Mouse (Mus musculus): ENCODE measurements at regions not wholly inside any gene's neighbourhood (a gene's known extent, or its start where the extent isn't known, plus 50 kb on each side); places are given as distances from the start of the nearest gene placed in this dataset.

DNA sequence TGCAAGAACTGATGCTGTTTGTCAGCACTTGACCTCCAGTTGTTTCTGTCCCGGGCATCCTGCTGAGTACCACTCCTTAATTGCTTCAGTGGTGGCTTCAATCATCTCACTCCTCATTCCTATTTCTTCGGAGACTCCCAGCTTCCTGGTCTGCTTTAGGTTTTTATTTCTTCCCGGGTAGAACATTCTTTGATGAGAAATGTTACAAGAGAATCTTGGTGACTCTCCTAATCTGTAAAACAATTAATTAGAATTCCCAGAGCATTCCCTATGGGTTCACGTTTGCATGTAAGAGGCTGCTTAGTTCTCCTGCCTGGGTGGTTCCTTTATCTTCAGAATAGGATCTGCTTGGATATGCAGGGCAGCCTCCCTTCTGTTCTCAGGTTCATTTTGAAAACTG, 245.1 kb downstream of the 1700009N14Rik start:
- Histone ChIP-seq H3K27ac (ENCODE audit: insufficient read depth, low read length) (no peak overlapping the region), H3K4me3 (ENCODE audit: insufficient read depth, low read length) (no peak overlapping the region), H3K4me1 (ENCODE audit: control insufficient read depth, insufficient read depth, low read length) (no peaks in the 10 kb centered on the region)
- TF ChIP-seq CTCF (IDR thresholded peaks at IDR 0.05; ENCODE audit: extremely low read depth, insufficient read depth, low read length) (no peak), POLR2A (IDR thresholded peaks at IDR 0.05; ENCODE audit: extremely low read depth, insufficient read depth, low read length) (no peak)

DNA sequence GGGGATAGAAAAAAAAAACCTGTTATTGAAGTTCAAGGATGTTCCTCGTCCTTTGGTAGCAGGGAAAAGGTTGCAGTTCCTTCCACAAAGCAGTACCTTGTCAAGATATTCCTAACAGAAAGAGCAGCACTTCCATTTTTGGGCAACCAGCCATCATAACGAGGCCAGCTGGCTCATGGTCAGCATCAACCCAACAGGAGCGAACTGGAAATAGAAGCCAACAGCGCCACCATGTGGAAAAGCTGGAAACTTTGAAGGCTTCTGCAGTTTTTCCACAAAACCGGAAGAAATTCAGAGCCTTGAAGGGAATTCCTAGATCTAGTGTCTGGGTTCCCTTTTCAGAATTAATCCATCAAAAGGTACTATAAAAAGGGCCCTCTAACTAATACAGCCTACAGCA, 247.5 kb downstream of the 1700009N14Rik start:
- Histone ChIP-seq H3K27ac (ENCODE audit: insufficient read depth, low read length) (no peak overlapping the region), H3K4me1 (ENCODE audit: control insufficient read depth, insufficient read depth, low read length) (no peaks in the 10 kb centered on the region), H3K4me3 (ENCODE audit: insufficient read depth, low read length) (no peak overlapping the region)
- TF ChIP-seq POLR2A (IDR thresholded peaks at IDR 0.05; ENCODE audit: extremely low read depth, insufficient read depth, low read length): no peak
- peak; percentile 71 for TF ChIP-seq CTCF (IDR thresholded peaks at IDR 0.05; ENCODE audit: extremely low read depth, insufficient read depth, low read length)

DNA sequence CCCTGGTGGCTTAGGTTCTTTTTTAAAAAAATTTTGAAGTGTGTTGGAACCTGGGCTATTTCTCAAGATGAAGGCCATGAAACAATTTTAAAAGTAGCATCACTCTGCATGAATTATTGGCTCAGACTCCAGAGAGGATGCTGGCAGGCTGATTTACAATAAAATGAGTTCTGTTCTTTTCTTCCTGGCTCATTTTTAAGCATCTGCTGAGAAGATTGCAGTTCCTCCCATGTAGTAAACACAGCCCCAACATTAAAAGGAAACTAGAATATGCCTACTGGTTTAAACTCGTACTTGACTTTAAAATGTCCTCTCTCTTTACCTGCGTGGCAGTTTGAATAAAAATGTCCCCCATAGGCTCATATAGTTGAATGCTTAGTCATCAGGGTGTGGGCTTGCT, 249.3 kb downstream of the 1700009N14Rik start:
- TF ChIP-seq POLR2A (IDR thresholded peaks at IDR 0.05; ENCODE audit: extremely low read depth, insufficient read depth, low read length): no peak
- TF ChIP-seq CTCF (IDR thresholded peaks at IDR 0.05; ENCODE audit: extremely low read depth, insufficient read depth, low read length): no peak
- no peak overlapping the region for H3K27ac ChIP-seq (ENCODE audit: insufficient read depth, low read length)
- H3K4me1 ChIP-seq (ENCODE audit: control insufficient read depth, insufficient read depth, low read length): no peaks in the 10 kb centered on the region

DNA sequence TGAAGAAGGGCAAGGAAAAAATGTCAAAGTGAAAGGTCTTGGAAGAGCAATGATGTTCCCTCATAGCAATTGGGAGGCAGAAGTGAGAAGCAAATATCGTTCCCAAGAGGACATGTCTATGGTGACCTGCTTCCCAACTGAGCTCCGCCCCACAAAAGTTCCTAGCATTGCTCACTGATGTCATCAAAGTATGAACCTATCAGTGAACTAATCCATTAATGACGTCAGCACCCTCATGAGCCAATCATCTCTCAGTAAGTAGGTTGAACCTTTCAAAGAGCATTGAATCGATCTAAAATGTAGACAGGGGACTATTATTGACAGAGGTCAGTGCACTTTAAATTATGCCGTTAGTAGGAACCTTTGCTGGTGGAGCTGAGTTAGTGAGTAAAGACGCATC, 267.4 kb downstream of the 1700009N14Rik start:
- Histone ChIP-seq H3K4me1 (ENCODE audit: control insufficient read depth, insufficient read depth, low read length) (no peaks in the 10 kb centered on the region), H3K4me3 (ENCODE audit: insufficient read depth, low read length) (no peak overlapping the region), H3K27ac (ENCODE audit: insufficient read depth, low read length) (no peak overlapping the region)
- TF ChIP-seq POLR2A (IDR thresholded peaks at IDR 0.05; ENCODE audit: extremely low read depth, insufficient read depth, low read length) (no peak), CTCF (IDR thresholded peaks at IDR 0.05; ENCODE audit: extremely low read depth, insufficient read depth, low read length) (no peak)

More for the DNA sequence above, 249.3 kb downstream of the 1700009N14Rik start:
- H3K4me3 ChIP-seq (ENCODE audit: insufficient read depth, low read length): no peak overlapping the region

DNA sequence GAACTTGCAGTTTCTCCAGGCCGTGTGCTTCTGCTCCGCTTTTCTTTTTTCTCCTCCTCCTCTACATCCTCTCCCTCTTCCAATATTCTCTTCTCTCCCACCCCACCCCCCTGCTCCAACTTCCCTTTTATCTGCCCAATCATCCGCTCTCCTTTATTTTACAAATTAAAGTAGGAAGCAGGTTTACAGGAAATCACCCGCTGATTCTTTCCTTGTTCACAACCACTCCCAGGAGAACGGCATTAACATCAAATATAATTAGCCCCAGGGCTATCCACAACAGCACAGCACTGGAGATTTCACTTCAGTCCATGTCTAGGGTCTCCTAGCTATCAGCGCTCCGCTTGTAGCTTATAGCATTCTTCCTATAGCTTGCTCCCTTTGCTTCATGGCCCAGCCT, 268.6 kb downstream of the 1700009N14Rik start:
- TF ChIP-seq POLR2A (IDR thresholded peaks at IDR 0.05; ENCODE audit: extremely low read depth, insufficient read depth, low read length) (no peak), CTCF (IDR thresholded peaks at IDR 0.05; ENCODE audit: extremely low read depth, insufficient read depth, low read length) (no peak)
- H3K4me3 ChIP-seq (ENCODE audit: insufficient read depth, low read length): no peak overlapping the region
- no peak overlapping the region for H3K27ac ChIP-seq (ENCODE audit: insufficient read depth, low read length)
- no peaks in the 10 kb centered on the region for H3K4me1 ChIP-seq (ENCODE audit: control insufficient read depth, insufficient read depth, low read length)

DNA sequence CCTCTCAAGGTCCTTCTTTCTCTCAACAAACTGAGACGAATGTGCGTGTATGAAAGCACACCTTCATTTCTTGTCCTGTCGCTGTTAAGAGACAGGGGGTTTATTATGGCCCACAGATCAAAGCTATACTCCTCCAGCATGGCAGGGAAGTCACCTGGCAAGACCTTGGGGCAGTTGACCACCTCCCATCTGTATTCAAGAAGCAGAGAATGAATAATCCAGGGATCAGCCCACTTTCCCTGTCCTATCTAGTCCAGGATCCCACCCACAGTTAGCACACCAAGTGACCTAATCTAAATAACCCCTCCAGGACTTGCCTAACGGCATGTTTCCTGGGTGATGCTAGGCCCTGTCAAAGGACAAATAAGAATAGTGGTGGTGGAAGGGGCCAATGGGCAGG, 269.9 kb downstream of the 1700009N14Rik start:
- Histone ChIP-seq H3K27ac (ENCODE audit: insufficient read depth, low read length) (no peak overlapping the region), H3K4me1 (ENCODE audit: control insufficient read depth, insufficient read depth, low read length) (no peaks in the 10 kb centered on the region), H3K4me3 (ENCODE audit: insufficient read depth, low read length) (no peak overlapping the region)
- TF ChIP-seq POLR2A (IDR thresholded peaks at IDR 0.05; ENCODE audit: extremely low read depth, insufficient read depth, low read length): no peak
- TF ChIP-seq CTCF (IDR thresholded peaks at IDR 0.05; ENCODE audit: extremely low read depth, insufficient read depth, low read length): no peak

DNA sequence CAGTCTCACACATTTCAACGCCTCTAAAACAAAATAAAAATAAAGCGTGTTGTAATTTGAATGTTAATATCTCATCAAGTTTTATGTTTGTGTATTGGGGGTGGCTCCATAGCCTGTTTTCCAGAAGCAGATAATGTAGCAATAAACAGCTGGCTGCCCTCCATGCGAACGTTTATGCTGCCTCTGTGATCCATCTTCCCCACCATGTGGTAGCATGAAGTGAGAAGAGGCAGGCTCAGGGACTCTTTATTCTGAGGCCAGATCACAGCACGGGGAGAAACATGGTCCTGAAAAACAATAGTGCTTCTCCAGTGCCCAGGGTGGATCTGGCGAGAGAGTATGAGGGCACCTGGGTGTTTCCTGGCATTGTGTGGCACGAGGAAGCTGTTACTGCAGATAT, 271.4 kb downstream of the 1700009N14Rik start:
- Histone ChIP-seq H3K4me3 (ENCODE audit: insufficient read depth, low read length) (no peak overlapping the region), H3K4me1 (ENCODE audit: control insufficient read depth, insufficient read depth, low read length) (no peaks in the 10 kb centered on the region), H3K27ac (ENCODE audit: insufficient read depth, low read length) (no peak overlapping the region)
- TF ChIP-seq POLR2A (IDR thresholded peaks at IDR 0.05; ENCODE audit: extremely low read depth, insufficient read depth, low read length) (no peak), CTCF (IDR thresholded peaks at IDR 0.05; ENCODE audit: extremely low read depth, insufficient read depth, low read length) (no peak)

DNA sequence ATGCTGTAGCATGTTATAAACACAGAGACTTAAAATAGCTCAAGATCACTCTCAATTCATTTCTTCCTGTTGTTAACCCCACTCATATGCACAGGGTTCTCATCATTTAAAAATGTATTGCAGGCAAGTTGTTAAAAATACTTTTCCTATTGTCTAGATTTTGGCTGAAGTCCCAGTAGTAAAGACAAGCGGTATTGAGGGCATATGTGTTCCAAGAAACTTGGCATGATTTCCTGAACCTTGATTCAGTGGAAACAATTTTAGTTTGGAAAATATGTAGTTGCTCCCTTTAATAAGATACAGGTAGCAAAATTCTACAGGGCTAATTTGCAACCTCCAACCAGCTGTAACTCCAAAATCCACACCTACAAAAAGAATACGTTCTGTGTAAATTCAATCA, 315.5 kb downstream of the 1700009N14Rik start:
- TF ChIP-seq POLR2A (IDR thresholded peaks at IDR 0.05; ENCODE audit: extremely low read depth, insufficient read depth, low read length) (no peak), CTCF (IDR thresholded peaks at IDR 0.05; ENCODE audit: extremely low read depth, insufficient read depth, low read length) (no peak)
- H3K4me1 ChIP-seq (ENCODE audit: control insufficient read depth, insufficient read depth, low read length): no peaks in the 10 kb centered on the region
- H3K4me3 ChIP-seq (ENCODE audit: insufficient read depth, low read length): no peak overlapping the region
- no peak overlapping the region for H3K27ac ChIP-seq (ENCODE audit: insufficient read depth, low read length)

DNA sequence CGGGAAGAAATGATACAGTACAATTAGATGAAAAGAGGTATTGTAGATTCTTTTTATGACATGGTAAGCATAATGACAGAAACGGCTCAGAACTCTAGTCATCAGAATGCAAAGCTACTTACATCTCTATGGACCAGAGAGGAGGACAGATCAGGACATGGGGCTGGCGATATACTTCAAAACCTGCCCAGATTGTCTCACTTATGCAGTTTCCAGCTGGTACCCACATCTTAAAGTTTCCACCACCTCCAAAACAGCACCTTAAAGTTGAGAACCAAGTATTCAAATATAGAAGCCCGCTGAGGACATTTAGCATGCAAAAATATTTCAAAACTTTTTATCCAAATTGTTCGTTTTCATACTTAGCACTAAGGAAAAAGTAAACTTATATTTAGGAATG, 341.0 kb downstream of the 1700009N14Rik start:
- Histone ChIP-seq H3K4me1 (ENCODE audit: control insufficient read depth, insufficient read depth, low read length) (no peaks in the 10 kb centered on the region), H3K27ac (ENCODE audit: insufficient read depth, low read length) (no peak overlapping the region), H3K4me3 (ENCODE audit: insufficient read depth, low read length) (no peak overlapping the region)
- TF ChIP-seq POLR2A (IDR thresholded peaks at IDR 0.05; ENCODE audit: extremely low read depth, insufficient read depth, low read length) (no peak), CTCF (IDR thresholded peaks at IDR 0.05; ENCODE audit: extremely low read depth, insufficient read depth, low read length) (no peak)

DNA sequence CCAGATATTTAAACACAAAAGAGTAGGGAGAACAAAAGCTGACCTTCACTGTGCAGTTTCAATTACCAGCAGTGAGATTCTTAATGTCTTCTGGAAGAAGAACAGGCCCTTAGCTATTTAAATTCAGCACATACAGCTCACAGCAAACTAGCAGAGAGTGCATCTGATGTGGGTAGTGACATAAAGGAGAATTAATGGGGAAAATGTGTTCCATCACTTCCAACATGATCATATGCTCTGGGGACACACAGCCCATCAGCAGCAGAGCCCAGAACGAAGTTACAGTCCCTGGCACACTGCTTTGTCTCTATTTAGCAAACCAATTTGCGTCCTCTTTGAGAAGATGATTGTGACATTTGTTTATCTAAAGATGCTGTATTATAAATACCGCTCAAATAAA, 332.9 kb upstream of the Aco1 start:
- H3K4me3 ChIP-seq (ENCODE audit: insufficient read depth, low read length): no peak overlapping the region
- no peak for TF ChIP-seq POLR2A (IDR thresholded peaks at IDR 0.05; ENCODE audit: extremely low read depth, insufficient read depth, low read length)
- TF ChIP-seq CTCF (IDR thresholded peaks at IDR 0.05; ENCODE audit: extremely low read depth, insufficient read depth, low read length): no peak
- H3K4me1 ChIP-seq (ENCODE audit: control insufficient read depth, insufficient read depth, low read length): no peaks in the 10 kb centered on the region
- no peak overlapping the region for H3K27ac ChIP-seq (ENCODE audit: insufficient read depth, low read length)

DNA sequence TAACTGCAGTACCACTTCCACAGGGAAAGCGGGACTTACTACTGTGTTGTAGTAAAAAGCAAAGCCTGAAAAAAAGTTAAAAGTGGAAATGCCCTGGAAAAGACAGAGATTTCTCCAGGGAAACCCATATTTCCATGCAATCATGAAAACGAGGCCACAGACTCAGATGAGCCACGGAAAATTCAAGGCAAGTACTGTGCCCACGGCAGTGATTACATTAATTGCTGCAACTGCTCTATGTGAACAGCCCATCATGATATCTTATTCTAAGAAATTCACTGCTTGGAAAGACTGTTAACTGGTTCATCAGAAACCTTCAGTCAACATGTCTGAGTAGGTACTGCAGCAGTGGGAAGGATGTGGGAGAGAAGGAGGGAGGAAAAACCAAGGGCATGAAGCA, 330.1 kb upstream of the Aco1 start:
- Histone ChIP-seq H3K27ac (ENCODE audit: insufficient read depth, low read length) (no peak overlapping the region), H3K4me3 (ENCODE audit: insufficient read depth, low read length) (no peak overlapping the region), H3K4me1 (ENCODE audit: control insufficient read depth, insufficient read depth, low read length) (no peaks in the 10 kb centered on the region)
- no peak for TF ChIP-seq CTCF (IDR thresholded peaks at IDR 0.05; ENCODE audit: extremely low read depth, insufficient read depth, low read length)
- TF ChIP-seq POLR2A (IDR thresholded peaks at IDR 0.05; ENCODE audit: extremely low read depth, insufficient read depth, low read length): no peak
